Mouse (Mus musculus) lung, postnatal 0 days (tissue): ENCODE results near the gene Gm14862. TPM values are rescaled to one million over a fixed set of nuclear protein-coding genes. Genes with fewer than 3 reads are reported as not detected.
A peak's percentile ranks its signal among the peaks of the same experiment; 100 is the strongest.

ENCODE experiments used
- ATAC-seq: fragments of 200-750 bp; cut with Nextera tagmentation; 2 replicates; pipeline ENCODE4 v1.8.0; 2017; ENCODE audit warnings: moderate library complexity
- DNase-seq: peaks from one replicate; pipeline ENCODE4 v3.0.0-alpha.2; 2016; ENCODE audit warnings: low spot score
- H3K27ac ChIP-seq: fragments of 300-500 bp; sonication (generic); 2 replicates; pipeline ENCODE4 v1.5.1; 2014; ENCODE audit warnings: antibody characterized with exemption, mild to moderate bottlenecking, low read length, mixed read lengths
- H3K27me3 ChIP-seq: fragments of 300-500 bp; sonication (generic); replicated peaks from 2 replicates; pipeline ENCODE4 v1.6.1; 2014; ENCODE audit warnings: low read length, mixed read lengths; ENCODE audit not compliant: insufficient read depth
- H3K36me3 ChIP-seq: fragments of 300-500 bp; sonication (generic); 2 replicates; pipeline ENCODE4 v1.6.1; 2014; ENCODE audit warnings: low read length, mixed read lengths; ENCODE audit not compliant: insufficient read depth
- H3K4me1 ChIP-seq: fragments of 300-500 bp; sonication (generic); 2 replicates; pipeline ENCODE4 v1.6.1; 2014; ENCODE audit warnings: antibody characterized with exemption, low read depth, low read length, mixed read lengths; ENCODE audit not compliant: insufficient read depth
- H3K4me2 ChIP-seq: fragments of 300-500 bp; sonication (generic); replicated peaks from 2 replicates; pipeline ENCODE4 v1.6.1; 2014; ENCODE audit warnings: low read depth, mild to moderate bottlenecking, low read length, moderate library complexity, mixed read lengths
- H3K4me3 ChIP-seq: fragments of 300-500 bp; sonication (generic); 2 replicates; pipeline ENCODE4 v1.5.1; 2014; ENCODE audit warnings: low read depth, low read length
- H3K9ac ChIP-seq: fragments of 300-500 bp; sonication (generic); replicated peaks from 2 replicates; pipeline ENCODE4 v1.6.1; 2014; ENCODE audit warnings: low read depth, mild to moderate bottlenecking
- H3K9me3 ChIP-seq: fragments of 300-500 bp; sonication (generic); 2 replicates; pipeline ENCODE4 v1.6.1; 2016; ENCODE audit warnings: low read length, mixed read lengths
- CTCF ChIP-seq: IDR thresholded peaks from 2 replicates; pipeline ENCODE4 v1.5.1; 2016; ENCODE audit warnings: antibody characterized with exemption, mild to moderate bottlenecking
- EP300 ChIP-seq: IDR thresholded peaks from 2 replicates; pipeline ENCODE4 v1.6.1; 2016; ENCODE audit warnings: antibody characterized with exemption, mild to moderate bottlenecking, control low read depth
- WGBS: fragments of 180-500 bp; shearing (Covaris S2); extraction: QIAGEN DNeasy Blood & Tissue Kit; methylation state at CpG from one replicate; pipeline ENCODE4 v1.1.7; 2014; 5-methylcytosine and 5-hydroxymethylcytosine counted together
- polyA plus RNA-seq: library from polyadenylated mRNA; unstranded; fragments of >200 nt; fragmentation: Nextera tagmentation; extraction: Ambion mirVana; gene quantifications from 2 replicates; pipeline ENCODE4 v1.2.1, GENCODE M21; 2015

Gene Gm14862
- polyA plus RNA-seq, 1 experiment from 2014 or later, result not detected

GRCm38 (mm10) chrX:9274321-9274720 lies 17.6 kb upstream of the Gm14862 start:
- Histone ChIP-seq H3K27ac (no peak overlapping the region), H3K4me2 (no peak overlapping the region), H3K27me3 (no peaks in the 10 kb centered on the region), H3K4me3 (no peak overlapping the region), H3K36me3 (no peaks in the 10 kb centered on the region), H3K9me3 (no peaks in the 10 kb centered on the region), H3K9ac (no peak overlapping the region), H3K4me1 (no peaks in the 10 kb centered on the region)
- TF ChIP-seq CTCF, result no peak
- TF ChIP-seq EP300, result no peak
- ATAC-seq (no peak), DNase-seq (no peak)
- 72% methylated on average over 8 of the region's 8 CpGs for WGBS

GRCm38 (mm10) chrX:9273377-9274002 lies 16.8 kb upstream of the Gm14862 start:
- no peak for TF ChIP-seq EP300
- TF ChIP-seq CTCF, result no peak
- ATAC-seq (no peak), DNase-seq (no peak)
- WGBS, result 50% methylated on average over 12 of the region's 12 CpGs
- Histone ChIP-seq H3K4me1 (no peaks in the 10 kb centered on the region), H3K9me3 (no peaks in the 10 kb centered on the region), H3K4me2 (peak overlapping the region; percentile 52), H3K9ac (no peak overlapping the region), H3K27ac (no peak overlapping the region), H3K4me3 (peak overlapping the region; percentile 55; the same call in 1 of the 2 replicates), H3K27me3 (no peaks in the 10 kb centered on the region), H3K36me3 (no peaks in the 10 kb centered on the region)

GRCm38 (mm10) chrX:9272460-9273361 lies 16.0 kb upstream of the Gm14862 start, which contains the start of gene Xk:
Gene Xk, plus strand, starts transcription at chrX:9272756.
- ATAC-seq, result peak; percentile 90
- peak; percentile 64 for DNase-seq
- Histone ChIP-seq H3K4me2 (peak within 1 kb of the TSS; percentile 52), H3K27me3 (no peaks in the 10 kb centered on the region), H3K9ac (no peak within 1 kb of the TSS), H3K9me3 (no peaks in the 10 kb centered on the region), H3K4me1 (no peaks in the 10 kb centered on the region), H3K4me3 (peak within 1 kb of the TSS; percentile 55), H3K27ac (0 out of 2 replicates have a peak within 1 kb of the TSS, but pooled peaks have one; percentile 20), H3K36me3 (no peaks in the 10 kb centered on the region)
- WGBS, result 9% methylated on average over 28 of the region's 94 CpGs
- TF ChIP-seq EP300, result no peak
- TF ChIP-seq CTCF, result peak; percentile 17; the same call in 1 of the 2 replicates

GRCm38 (mm10) chrX:9271947-9272459 lies 15.3 kb upstream of the Gm14862 start:
- H3K4me1 ChIP-seq, result no peaks in the 10 kb centered on the region
- no peaks in the 10 kb centered on the region for H3K27me3 ChIP-seq
- H3K9ac ChIP-seq, result no peak overlapping the region
- H3K36me3 ChIP-seq, result no peaks in the 10 kb centered on the region
- no peaks in the 10 kb centered on the region for H3K9me3 ChIP-seq
- ATAC-seq, result no peak
- 0 out of 2 replicates have a peak overlapping the region, but pooled peaks have one; percentile 20 for H3K27ac ChIP-seq
- DNase-seq, result no peak
- peak overlapping the region; percentile 55 for H3K4me3 ChIP-seq
- H3K4me2 ChIP-seq, result peak overlapping the region; percentile 52
- 11% methylated on average over 8 of the region's 8 CpGs for WGBS
- no peak for TF ChIP-seq EP300
- TF ChIP-seq CTCF, result no peak

- no peak overlapping the region for H3K27ac ChIP-seq
- ATAC-seq, result no peak
- H3K4me3 ChIP-seq, result no peak overlapping the region
- no peaks in the 10 kb centered on the region for H3K4me1 ChIP-seq
- no peak overlapping the region for H3K9ac ChIP-seq
- no peaks in the 10 kb centered on the region for H3K9me3 ChIP-seq
- no peak overlapping the region for H3K4me2 ChIP-seq
- 60% methylated on average over 3 of the region's 3 CpGs for WGBS
- no peaks in the 10 kb centered on the region for H3K36me3 ChIP-seq
- no peak for DNase-seq
- TF ChIP-seq EP300 (no peak), CTCF (no peak)
- H3K27me3 ChIP-seq, result no peaks in the 10 kb centered on the region
These were observed 14.4 kb upstream of the Gm14862 start for GRCm38 (mm10) chrX:9271112-9271511.

GRCm38 (mm10) chrX:9259267-9259666 lies 2.6 kb upstream of the Gm14862 start:
- no peaks in the 10 kb centered on the region for H3K9me3 ChIP-seq
- H3K4me2 ChIP-seq, result no peak overlapping the region
- ATAC-seq (no peak), DNase-seq (no peak)
- H3K27me3 ChIP-seq, result no peaks in the 10 kb centered on the region
- no peak for TF ChIP-seq EP300
- TF ChIP-seq CTCF, result no peak
- WGBS, result 56% methylated on average over 1 of the region's 1 CpGs
- H3K27ac ChIP-seq, result no peak overlapping the region
- H3K9ac ChIP-seq, result no peak overlapping the region
- no peaks in the 10 kb centered on the region for H3K36me3 ChIP-seq
- no peaks in the 10 kb centered on the region for H3K4me1 ChIP-seq
- H3K4me3 ChIP-seq, result no peak overlapping the region
